Mouse (Mus musculus): Measurements from ENCODE around the gene Abca16.

The Abca16 gene

GRCm38 (mm10) chr7:120409447-120409846 is at the start of gene Abca16:
Abca16 (plus strand) TSS chr7:120409647.
- in situ Hi-C loops (cut with MseI, MboI) = no loop called here

GRCm38 (mm10) chr7:120361159-120361558 is 48.3 kb upstream of the Abca16 start:
- in situ Hi-C loops (cut with MseI, MboI) = no loop called here

GRCm38 (mm10) chr7:120412391-120412790 is 2.9 kb downstream of the Abca16 start:
- in situ Hi-C loops (cut with MseI, MboI) = no loop called here

GRCm38 (mm10) chr7:120426625-120427024 is 17.2 kb downstream of the Abca16 start:
- in situ Hi-C loops (cut with MseI, MboI) = no loop called here

- in situ Hi-C loops (cut with MseI, MboI) = no loop called here
Measured at GRCm38 (mm10) chr7:120431464-120431863, 22.0 kb downstream of the Abca16 start.

GRCm38 (mm10) chr7:120503891-120504662 is 94.6 kb downstream of the Abca16 start:
- in situ Hi-C loops (cut with MseI, MboI) = no loop called here

- in situ Hi-C loops (cut with MseI, MboI) = no loop called here
Measured at GRCm38 (mm10) chr7:120504663-120504979, 95.2 kb downstream of the Abca16 start.

- in situ Hi-C loops (cut with MseI, MboI) = no loop called here
Measured at GRCm38 (mm10) chr7:120534805-120535204, 125.4 kb downstream of the Abca16 start.

GRCm38 (mm10) chr7:120552479-120553180 is 143.2 kb downstream of the Abca16 start:
- in situ Hi-C loops (cut with MseI, MboI) = no loop called here

- in situ Hi-C loops (cut with MseI, MboI) = no loop called here
Measured at GRCm38 (mm10) chr7:120553181-120553551, 143.7 kb downstream of the Abca16 start.

GRCm38 (mm10) chr7:120567366-120567765 is 157.9 kb downstream of the Abca16 start:
- in situ Hi-C loops (cut with MseI, MboI) = no loop called here

GRCm38 (mm10) chr7:120576520-120576919 is 167.1 kb downstream of the Abca16 start:
- in situ Hi-C loops (cut with MseI, MboI) = no loop called here

All from mouse trophoblast stem cell (cell line).